Mouse (Mus musculus): ENCODE data around the gene Micu1. TPM values are rescaled to one million over a fixed set of nuclear protein-coding genes. Genes with fewer than 3 reads are reported as not detected.

Micu1 gene
- polyA plus RNA-seq, 1 experiment: 9.4 TPM

DNA sequence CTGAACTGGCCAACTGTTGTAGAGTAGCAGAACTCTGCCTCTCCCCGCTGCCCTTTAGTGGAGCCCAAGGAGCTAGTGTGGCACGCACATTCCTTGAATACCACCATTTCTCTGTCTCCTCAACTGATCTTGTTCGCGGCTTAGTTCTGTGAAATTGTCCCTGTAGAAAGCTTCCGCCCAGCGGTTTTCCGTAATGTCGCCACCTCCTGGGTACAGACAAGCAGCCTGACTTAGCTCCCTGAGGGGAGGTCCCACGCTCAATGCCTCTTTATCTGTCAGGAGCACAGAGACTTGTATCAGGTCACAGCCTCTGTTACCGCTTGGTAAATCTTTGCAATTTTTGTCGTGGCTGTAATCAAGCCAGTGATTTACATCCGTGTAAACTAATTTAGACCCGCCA lies 110.7 kb downstream of the Micu1 start:
- no peak for TF ChIP-seq GATA1 (IDR thresholded peaks at IDR 0.05; ENCODE audit: low read length)

DNA sequence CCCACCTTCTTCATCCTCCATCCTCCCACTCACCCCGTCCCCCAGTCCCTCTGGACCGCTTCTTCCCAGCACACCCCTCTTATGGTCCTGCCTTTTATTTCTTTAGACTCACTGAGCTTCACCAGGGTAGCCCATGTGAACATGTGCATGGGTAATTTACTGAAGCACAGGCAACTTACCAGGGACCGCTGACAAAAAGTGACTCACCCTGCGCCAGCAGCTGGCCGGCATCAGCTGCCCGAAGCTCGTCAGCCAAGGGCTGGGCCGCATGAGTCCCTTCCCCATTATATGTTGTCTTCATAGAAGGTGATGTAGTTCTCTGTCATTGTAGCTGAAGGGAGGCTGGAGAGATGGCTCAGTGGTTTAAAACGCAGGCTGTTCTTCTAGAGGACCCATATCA lies 111.5 kb downstream of the Micu1 start:
- no peak for TF ChIP-seq GATA1 (IDR thresholded peaks at IDR 0.05; ENCODE audit: low read length)

DNA sequence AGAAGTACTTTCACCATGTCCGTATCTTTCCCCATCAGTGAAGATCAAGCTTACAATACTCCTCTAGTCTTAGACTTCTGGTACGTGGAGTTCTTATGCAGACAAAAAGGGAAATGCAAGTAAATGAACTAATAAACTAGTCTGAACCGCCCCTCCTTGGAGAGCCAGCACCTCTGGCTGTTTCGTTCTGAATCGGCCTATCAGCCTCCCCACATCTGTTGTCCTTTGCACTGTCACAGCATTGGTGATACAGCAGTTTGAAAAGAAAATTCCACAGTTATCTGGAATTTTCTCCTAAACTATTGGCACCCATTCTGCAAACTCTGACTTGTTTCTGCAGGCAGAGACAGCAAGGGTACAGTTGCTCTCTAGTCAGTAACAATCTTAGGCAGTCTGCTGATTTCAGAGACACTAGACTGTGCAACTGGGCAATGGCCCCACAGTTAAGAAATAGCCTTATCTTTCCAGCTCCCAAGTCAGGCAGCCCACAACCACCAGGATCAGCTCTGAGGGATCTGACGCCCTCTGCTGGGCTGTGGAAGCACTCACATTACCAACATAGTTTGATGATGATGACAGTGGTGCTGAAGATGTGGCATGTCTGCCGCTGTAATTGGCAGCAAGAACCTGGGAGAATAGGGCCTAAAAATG lies 112.4 kb downstream of the Micu1 start:
- no peak for TF ChIP-seq GATA1 (IDR thresholded peaks at IDR 0.05; ENCODE audit: low read length)

DNA sequence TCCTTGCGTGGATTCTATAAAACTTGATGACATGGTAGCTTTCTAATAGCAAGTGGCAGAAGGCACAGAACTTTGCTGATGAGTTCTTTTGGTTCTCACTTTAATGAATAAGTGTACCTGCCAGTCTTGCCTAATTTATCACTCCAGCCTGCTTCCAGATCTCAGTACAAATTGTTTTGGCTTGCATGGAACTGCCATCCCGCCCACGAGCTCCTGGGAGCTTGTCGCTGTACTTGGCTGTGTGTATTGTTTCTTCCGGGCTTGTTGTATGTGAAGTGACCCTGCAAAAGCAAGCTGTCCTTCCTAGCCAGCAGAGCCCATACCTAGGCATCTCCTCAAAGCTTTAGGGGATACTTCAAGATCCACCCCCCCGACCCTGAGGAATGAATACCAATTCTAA lies 114.3 kb downstream of the Micu1 start:
- no peak for TF ChIP-seq GATA1 (IDR thresholded peaks at IDR 0.05; ENCODE audit: low read length)

DNA sequence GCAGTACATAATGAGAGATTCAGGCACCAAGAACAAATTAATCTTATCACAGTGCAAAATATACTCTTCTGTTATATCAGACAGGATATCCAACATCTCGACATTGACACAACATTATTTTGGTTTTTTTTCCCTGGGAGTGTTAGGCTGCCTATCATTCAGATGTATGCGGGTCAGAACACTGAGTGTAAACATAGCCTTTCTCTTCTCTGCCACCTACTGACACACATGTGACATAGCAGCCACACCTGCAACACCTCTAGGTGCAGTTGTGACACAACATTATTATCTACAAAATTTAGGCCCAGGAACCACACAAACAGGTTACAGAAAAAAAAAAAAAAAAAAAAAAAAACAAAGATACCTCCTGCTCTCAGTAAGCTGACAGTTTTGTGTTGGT lies 115.3 kb downstream of the Micu1 start:
- no peak for TF ChIP-seq GATA1 (IDR thresholded peaks at IDR 0.05; ENCODE audit: low read length)

DNA sequence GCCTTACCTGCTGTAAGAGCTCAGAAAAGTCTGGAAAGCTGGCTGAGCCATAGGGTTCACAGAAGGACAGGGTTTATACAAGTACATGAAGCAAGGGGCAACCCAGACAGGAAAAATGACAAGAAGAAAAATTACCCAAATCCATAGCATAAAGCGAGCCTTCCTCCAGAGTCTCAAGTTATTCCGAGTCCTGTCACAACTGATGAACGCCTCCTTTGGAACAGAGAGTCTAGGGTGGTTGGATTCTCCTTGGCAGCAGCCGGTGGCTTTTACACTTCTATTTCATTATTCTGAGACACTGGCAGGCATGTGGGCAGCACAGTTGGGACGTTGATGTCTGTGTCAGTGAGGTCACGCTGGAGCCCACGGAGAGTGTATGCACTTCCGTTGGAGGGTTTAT lies 115.7 kb downstream of the Micu1 start:
- no peak for TF ChIP-seq GATA1 (IDR thresholded peaks at IDR 0.05; ENCODE audit: low read length)

DNA sequence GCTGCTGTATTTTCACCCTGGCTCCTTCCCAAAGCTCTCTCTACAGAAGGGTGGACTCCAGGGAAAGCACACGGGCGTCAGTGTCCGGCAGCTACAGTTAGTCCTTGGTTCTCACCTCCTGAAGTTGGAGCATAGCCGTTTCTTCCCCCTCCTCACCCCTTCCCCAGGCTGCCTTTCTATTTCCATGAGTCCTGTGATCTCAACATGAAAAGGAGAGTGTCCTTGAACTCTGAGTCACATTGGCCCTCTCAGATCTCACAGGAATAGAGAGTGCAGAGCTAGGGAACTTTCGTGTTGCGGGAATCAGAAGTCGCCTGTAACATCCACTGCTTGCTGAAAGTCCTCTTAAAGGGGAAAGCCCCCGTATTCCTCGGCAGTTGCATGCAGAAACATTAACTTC lies 116.9 kb downstream of the Micu1 start:
- no peak for TF ChIP-seq GATA1 (IDR thresholded peaks at IDR 0.05; ENCODE audit: low read length)

DNA sequence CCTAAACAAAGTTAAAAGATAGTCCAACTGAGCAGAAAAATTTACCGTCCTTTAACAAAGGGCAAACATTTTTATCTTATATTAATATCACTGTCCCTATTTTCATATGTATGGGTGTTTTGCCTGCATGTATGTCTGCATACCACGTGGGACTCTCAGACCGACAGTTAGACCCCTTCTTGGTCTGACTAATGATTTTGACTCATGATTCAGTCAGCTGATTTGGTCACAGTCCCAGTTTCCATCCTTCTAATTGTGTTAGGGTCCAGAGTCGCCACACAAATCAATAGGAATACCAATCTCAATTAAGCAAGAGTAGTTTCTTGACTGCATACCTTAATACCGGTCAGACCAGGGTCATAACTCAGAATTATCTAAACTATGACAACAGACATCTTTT lies 118.6 kb downstream of the Micu1 start:
- no peak for TF ChIP-seq GATA1 (IDR thresholded peaks at IDR 0.05; ENCODE audit: low read length)

DNA sequence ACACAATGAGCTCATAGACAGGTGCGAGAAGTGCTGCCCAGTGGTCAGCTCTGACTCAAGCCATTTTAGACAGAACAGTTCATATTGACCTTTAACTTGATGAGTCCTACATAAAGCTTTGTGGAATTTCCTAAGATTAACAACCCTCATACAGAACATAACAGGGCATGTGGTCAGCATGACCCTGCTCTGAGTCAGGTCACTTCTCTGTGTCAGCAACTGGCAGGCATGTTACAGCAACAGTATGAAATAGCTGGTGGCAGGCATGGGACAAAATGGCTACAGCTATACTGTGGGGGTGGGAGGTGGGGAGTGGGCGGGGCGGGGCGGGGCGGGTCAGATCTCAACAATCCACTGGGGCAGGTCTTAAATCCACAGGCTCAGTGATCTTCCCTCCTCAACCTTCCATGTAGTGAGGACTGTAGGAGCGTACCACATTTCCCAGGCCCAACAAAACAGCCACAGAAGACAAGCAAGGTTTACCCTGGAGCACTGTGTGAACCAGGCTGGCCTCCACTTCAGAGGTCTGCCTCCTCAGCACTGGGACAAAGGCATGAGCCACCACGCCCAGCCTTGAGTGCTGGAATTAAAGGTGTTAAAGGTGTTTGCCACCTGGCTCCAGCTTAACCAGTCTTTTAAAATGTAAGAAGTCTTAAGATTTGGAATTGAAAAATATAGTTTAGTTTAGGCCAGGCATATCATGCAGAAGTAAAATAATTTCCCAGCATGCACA lies 119.2 kb downstream of the Micu1 start:
- no peak for TF ChIP-seq GATA1 (IDR thresholded peaks at IDR 0.05; ENCODE audit: low read length)

DNA sequence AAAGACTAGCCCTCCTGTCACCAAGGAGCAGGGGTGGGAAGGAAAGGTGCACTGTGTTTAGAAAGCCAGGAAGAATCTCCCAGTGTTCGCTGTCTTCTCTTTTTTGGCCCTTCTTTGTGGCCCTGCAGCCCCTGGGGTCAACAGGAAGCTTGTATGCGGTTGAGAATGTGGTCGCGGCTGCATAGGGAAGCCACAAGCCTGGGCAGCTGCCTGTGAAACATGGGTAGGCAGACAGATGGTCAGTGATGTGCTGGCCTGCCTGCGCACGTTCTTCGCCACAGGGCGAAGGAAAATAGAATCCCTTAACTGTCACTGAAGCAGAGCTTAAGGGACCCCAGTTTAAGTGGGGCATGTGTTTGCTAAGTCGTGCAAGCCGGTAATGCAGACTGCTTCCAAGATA lies 120.6 kb downstream of the Micu1 start:
- TF ChIP-seq GATA1 (IDR thresholded peaks at IDR 0.05; ENCODE audit: low read length): no peak

DNA sequence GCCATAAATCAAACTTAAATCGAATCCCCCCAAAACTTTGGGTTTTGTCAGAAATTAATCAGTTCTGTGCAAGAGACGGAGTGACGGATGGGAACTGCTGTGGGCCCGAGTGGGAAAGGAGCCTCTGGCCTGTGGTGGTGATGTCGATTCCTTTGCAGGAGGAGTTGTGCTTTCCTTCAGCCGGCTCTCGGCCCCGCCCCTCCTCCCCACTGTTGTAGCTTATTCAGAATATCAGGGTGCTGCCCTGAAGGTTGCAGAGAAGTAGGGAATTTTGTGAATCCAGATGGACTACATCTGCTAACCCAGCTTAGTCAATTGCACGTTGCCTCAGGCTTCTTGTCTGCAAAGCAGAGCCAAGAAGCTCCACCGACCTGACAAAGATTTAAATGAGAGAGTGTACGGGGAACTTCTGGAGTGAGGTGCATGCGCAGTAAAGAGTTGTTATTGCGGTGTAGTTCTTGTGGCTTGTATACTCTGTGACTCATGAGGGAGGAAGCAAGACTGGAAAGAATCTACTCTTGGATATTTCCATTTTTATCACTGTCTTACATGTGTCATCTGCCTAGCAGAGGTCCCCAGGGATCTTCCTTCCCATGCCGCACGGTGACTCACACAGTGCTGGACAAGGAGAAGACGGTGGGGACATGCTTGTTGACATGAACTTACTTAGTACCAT lies 123.0 kb downstream of the Micu1 start:
- no peak for TF ChIP-seq GATA1 (IDR thresholded peaks at IDR 0.05; ENCODE audit: low read length)

DNA sequence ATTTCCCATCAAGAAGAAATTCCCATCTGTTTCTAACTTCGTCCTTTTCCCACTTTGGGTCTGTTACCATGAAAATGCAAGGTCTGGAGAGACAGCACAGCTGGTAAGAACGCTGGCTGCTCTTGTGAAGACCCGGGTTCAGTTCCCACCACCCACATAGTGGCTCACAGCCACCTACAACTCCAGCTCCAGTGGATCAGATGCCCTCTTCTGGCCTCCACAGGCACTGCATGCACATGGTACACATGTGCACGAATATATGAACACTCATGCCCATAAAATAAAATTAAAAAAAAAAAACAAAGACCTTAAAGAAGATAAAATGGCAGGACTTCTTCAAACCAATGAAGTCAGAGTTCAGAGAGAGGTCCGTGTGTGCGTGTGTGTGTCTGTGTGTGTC lies 127.6 kb downstream of the Micu1 start:
- TF ChIP-seq GATA1 (IDR thresholded peaks at IDR 0.05; ENCODE audit: low read length): no peak

DNA sequence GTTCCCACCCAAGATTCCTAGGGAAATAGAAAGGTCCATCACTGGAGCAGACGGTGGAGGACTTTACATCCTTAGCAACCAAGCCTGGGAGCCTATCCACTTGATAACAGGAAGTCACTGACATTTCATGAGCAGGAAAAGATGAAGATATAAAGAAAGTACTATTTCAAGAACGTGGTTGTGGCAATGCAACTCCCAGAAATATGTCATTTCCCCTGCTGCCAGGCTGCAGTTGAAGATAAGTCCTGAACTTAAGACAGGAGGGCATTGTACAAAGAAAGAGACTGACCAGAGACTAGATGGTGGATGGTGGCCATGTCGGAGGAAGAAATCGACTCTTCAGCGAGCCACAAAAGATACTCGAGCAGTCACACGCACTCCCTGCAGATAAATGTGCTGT lies 129.7 kb downstream of the Micu1 start:
- no peak for TF ChIP-seq GATA1 (IDR thresholded peaks at IDR 0.05; ENCODE audit: low read length)

DNA sequence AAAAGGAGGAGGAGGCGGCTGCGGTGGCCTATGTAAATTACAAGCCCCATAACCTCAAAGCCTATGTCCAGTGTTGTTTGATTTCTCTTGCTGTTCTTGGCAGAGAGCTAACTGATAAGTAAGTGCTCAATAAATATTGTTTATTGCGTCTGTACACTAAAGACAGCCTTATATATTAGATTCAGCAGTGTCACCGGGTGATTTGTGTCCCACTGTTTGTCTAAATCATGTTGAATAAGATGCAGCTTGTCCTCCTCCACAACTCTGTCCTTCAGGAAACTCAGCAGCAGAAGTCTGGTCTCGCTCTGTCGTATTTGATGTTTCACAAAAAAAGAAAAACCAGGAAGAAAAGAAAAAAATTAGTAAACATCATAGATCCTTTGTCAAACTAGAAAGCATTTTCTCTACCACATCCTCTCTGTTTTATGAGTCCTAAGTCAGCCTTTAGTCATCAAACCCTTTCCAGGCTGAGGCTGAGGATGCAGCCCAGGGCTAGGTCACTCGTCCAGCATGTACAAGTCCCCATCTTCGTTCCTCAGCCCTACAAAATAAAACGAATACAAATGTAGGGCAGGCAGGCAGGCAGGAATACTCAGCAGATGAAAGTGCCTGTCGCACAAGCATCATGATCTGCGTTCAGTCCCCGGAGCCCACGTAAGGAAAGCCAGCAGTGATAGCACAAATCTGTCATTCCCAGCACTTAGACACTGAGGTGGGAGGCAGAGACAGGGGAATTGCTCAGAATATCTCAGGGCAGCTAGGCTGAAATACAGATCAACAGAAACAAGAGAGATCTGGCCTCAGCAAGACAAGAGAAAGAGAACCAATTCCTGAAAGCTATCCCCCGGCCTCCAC lies 133.3 kb downstream of the Micu1 start:
- TF ChIP-seq GATA1 (IDR thresholded peaks at IDR 0.05; ENCODE audit: low read length): no peak

DNA sequence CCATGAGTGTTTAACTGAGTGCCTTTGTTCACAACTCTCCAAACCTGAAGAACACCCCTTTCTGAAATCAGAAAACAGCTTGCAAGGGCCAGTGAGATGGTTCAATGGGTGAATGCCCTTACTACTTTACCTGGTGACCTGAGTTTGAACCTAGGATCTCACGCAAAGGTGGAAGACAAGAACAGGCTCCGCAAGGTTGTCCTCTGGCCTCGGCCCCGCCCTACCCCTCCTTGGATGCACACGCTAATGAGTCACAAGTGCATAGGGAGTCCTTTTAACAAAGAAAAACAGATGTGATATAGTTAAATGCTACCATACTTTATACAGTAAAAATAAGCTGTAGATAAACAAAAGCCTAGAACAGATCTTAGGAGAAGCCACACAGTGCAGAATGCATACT lies 135.2 kb downstream of the Micu1 start:
- TF ChIP-seq GATA1 (IDR thresholded peaks at IDR 0.05; ENCODE audit: low read length): no peak

DNA sequence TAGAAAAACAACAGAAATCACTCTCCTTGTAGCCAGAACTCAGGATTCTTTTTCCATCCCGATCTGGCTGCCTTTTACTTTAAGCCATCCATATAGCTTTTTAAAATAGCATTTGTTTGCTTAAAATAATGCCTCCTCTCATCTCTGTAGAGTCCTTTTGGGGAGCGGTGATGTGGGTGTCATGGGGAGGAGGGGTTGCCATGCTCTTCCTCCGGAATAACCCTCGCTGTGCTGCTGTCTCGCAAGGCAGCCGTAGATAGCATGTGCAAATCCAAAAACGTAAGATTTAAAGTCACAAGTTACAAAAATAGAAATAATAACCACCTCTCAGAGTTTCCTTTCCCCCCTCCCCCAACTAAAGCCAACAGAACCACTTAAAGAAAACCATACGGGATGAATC lies 139.2 kb downstream of the Micu1 start:
- no peak for TF ChIP-seq GATA1 (IDR thresholded peaks at IDR 0.05; ENCODE audit: low read length)

All from G1E-ER4 (cell line).